Mouse (Mus musculus): ENCODE measurements around the gene Angptl4. TPM values are rescaled to one million over a fixed set of nuclear protein-coding genes. Genes with fewer than 3 reads are reported as not detected.

Gene Angptl4
- polyA plus RNA-seq, 1 experiment from 2014 or later: 15.5 TPM

DNA sequence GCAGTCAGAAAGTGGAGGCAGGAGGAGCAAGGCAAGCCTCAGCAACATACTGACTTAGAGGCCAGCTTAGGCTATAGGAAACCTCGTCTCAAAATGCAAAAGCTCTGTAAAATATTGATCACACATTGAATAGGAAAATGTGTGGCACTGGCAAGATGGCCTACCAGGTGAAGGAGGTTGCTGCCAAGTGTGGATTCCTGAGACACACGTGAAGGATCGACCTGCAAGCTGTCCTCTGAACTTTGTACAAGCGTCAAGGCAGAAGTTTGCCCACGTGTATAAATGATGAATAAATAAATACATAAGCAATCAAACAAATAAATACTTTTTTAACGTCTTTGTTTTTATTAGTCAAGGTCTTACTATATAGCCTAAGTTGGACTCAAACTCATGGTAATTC is 8.2 kb downstream of the Angptl4 start:
- Histone ChIP-seq H3K9ac (replicated peaks; ENCODE audit: low read depth, low read length) (no peak overlapping the region), H3K27ac (ENCODE audit: low read length) (no peak overlapping the region), H3K9me3 (ENCODE audit: control insufficient read depth, low read length) (no peaks in the 10 kb centered on the region), H3K4me2 (ENCODE audit: low read length) (no peak overlapping the region), H3K27me3 (replicated peaks; ENCODE audit: control insufficient read depth, insufficient read depth, low read length) (no peaks in the 10 kb centered on the region), H3K4me3 (replicated peaks; ENCODE audit: low read length) (no peak overlapping the region), H3K4me1 (replicated peaks; ENCODE audit: control insufficient read depth, insufficient read depth, low read length) (no peaks in the 10 kb centered on the region; the same call in 1 of the 2 replicates), H3K36me3 (ENCODE audit: control insufficient read depth, insufficient read depth) (no peaks in the 10 kb centered on the region)
- ATAC-seq: no peak
- 83% methylated on average over 6 of the region's 6 CpGs for WGBS

DNA sequence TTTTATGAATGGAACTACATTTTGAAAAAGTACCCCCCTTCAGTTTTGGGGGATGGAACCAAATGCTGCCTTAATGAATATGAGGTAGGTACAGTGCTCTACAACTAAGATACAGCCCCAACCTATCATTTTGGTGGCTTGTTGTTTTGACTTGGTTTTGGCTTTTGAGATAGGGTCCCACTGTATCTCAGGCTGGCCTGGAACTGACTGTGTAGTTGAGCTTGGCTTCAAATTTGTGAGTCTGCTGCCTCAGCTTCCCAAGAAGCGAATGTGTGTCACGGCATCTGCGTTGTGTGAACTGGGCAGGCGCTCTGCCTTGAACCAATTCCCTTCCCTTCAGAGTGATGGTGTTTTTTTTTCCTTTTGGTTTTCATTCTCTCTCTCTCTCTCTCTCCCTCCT is 10.0 kb downstream of the Angptl4 start:
- Histone ChIP-seq H3K4me3 (replicated peaks; ENCODE audit: low read length) (no peak overlapping the region), H3K36me3 (ENCODE audit: control insufficient read depth, insufficient read depth) (no peaks in the 10 kb centered on the region), H3K4me1 (replicated peaks; ENCODE audit: control insufficient read depth, insufficient read depth, low read length) (no peaks in the 10 kb centered on the region), H3K27ac (ENCODE audit: low read length) (no peak overlapping the region), H3K9ac (replicated peaks; ENCODE audit: low read depth, low read length) (no peak overlapping the region), H3K9me3 (ENCODE audit: control insufficient read depth, low read length) (no peaks in the 10 kb centered on the region), H3K27me3 (replicated peaks; ENCODE audit: control insufficient read depth, insufficient read depth, low read length) (no peaks in the 10 kb centered on the region), H3K4me2 (ENCODE audit: low read length) (no peak overlapping the region)
- 93% methylated on average over 4 of the region's 4 CpGs for WGBS
- no peak for ATAC-seq

DNA sequence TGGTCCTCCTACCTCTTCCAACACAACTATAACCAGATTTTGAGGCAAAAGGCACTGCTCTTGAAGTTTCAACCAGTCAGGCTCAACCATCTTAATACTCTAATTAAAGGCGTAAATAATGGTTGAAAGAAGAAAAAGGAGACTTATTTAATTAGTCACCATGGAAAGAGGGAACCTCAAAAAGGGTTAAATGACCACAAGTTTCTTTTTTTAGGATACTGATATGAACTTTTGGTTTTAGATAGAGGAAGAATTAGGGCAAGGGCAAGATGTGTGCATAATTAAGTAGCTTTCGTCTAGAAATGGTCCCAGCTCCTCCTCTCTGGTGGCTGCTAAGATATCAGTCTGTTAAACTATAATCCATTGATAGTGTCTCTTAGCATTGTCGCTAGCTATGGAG is 15.2 kb downstream of the Angptl4 start:
- no peaks in the 10 kb centered on the region for H3K27me3 ChIP-seq (replicated peaks; ENCODE audit: control insufficient read depth, insufficient read depth, low read length)
- no peaks in the 10 kb centered on the region for H3K9me3 ChIP-seq (ENCODE audit: control insufficient read depth, low read length)
- 78% methylated on average over 3 of the region's 3 CpGs for WGBS
- no peak overlapping the region for H3K4me2 ChIP-seq (ENCODE audit: low read length)
- H3K4me3 ChIP-seq (replicated peaks; ENCODE audit: low read length): no peak overlapping the region
- H3K27ac ChIP-seq (ENCODE audit: low read length): no peak overlapping the region
- no peak for ATAC-seq
- H3K9ac ChIP-seq (replicated peaks; ENCODE audit: low read depth, low read length): no peak overlapping the region
- no peaks in the 10 kb centered on the region for H3K36me3 ChIP-seq (ENCODE audit: control insufficient read depth, insufficient read depth)
- H3K4me1 ChIP-seq (replicated peaks; ENCODE audit: control insufficient read depth, insufficient read depth, low read length): no peaks in the 10 kb centered on the region

DNA sequence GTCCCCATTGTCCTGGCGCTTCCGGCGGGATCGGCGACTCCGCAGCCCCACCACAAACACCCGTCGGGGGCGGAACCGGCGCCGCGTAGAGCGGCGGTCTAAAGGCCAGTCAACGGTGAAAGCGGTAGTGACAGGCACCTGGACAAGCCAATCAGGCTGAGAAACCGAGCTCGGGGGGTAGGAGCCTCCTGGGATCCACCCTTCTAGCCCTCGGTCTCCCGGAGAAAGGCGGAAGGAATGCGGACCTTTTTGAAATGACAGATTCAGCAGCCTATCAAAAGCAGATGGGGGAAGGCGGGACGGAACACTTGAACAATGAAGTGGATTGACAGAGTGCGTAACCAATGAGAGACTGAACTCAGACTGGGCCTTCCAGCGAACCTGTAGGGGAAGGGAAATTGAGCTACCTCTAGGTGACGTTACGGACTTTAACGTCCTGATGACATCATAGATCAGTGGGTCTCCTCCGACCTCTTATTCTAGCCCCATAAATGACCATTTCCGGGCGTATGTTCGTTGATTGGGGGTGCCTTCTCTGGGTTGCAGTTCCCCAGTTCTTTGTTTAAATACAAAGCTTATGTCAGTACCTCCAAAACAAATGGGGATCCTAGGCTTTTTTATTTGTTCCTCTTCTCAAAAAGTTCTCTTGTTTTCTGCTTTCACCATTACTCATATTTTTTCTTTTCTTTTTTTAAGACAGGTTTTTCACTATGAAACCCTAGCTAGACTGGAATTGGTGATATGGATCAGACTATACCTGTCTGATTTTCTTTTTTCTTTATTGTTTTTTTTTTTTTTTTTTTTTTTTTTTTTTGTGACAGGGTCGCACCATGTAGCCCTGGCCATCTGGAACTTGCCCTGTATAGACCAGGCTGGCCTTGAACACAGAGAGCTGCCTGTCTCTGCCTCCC is 21.1 kb downstream of the Angptl4 start, which contains the start of gene Rab11b:
Gene Rab11b (minus strand): TSS at position 276 of the 911 bp plus-strand sequence.
- Histone ChIP-seq H3K4me2 (ENCODE audit: low read length) (peak within 1 kb of the TSS; percentile 90), H3K27ac (ENCODE audit: low read length) (peak within 1 kb of the TSS; percentile 99), H3K9ac (replicated peaks; ENCODE audit: low read depth, low read length) (peak within 1 kb of the TSS; percentile 96), H3K4me3 (replicated peaks; ENCODE audit: low read length) (peak within 1 kb of the TSS; percentile 86), H3K9me3 (ENCODE audit: control insufficient read depth, low read length) (no peaks in the 10 kb centered on the region), H3K36me3 (ENCODE audit: control insufficient read depth, insufficient read depth) (no peaks in the 10 kb centered on the region), H3K4me1 (replicated peaks; ENCODE audit: control insufficient read depth, insufficient read depth, low read length) (peaks cover 43% of the 10 kb centered on the region), H3K27me3 (replicated peaks; ENCODE audit: control insufficient read depth, insufficient read depth, low read length) (no peaks in the 10 kb centered on the region)
- ATAC-seq: peak; percentile 99
- WGBS: 3% methylated on average over 35 of the region's 35 CpGs

DNA sequence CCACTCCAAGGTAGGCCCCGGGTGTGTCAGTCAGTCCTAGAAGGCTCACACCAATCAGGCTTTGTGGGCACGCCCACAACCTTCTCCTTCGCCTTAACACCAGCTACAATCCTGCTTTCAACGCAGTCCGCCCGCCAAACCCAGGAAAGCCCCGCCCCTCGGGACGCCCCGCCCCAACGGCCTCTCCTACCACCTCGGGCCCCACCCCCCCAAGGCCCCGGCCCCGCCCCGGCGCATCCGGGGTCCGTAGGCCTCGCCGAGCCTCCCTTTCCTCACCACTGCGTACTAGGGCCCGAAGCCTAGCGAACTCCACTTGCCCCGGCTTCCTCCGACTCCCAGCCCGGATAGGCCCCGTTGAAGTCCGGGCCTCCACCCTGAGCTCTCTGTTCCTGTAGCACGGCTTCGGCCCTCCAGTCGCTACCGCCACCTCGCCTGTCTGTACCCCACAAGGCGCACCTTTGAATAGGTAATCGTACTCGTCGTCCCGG is 21.8 kb downstream of the Angptl4 start:
- under 1% methylated on average over 37 of the region's 38 CpGs for WGBS
- H3K27me3 ChIP-seq (replicated peaks; ENCODE audit: control insufficient read depth, insufficient read depth, low read length): no peaks in the 10 kb centered on the region
- no peaks in the 10 kb centered on the region for H3K9me3 ChIP-seq (ENCODE audit: control insufficient read depth, low read length)
- H3K4me1 ChIP-seq (replicated peaks; ENCODE audit: control insufficient read depth, insufficient read depth, low read length): peaks cover 47% of the 10 kb centered on the region
- H3K4me2 ChIP-seq (ENCODE audit: low read length): peak overlapping the region; percentile 90
- no peaks in the 10 kb centered on the region for H3K36me3 ChIP-seq (ENCODE audit: control insufficient read depth, insufficient read depth)
- H3K4me3 ChIP-seq (replicated peaks; ENCODE audit: low read length): peak overlapping the region; percentile 86
- ATAC-seq: peak; percentile 70
- H3K27ac ChIP-seq (ENCODE audit: low read length): peak overlapping the region; percentile 99
- peak overlapping the region; percentile 96 for H3K9ac ChIP-seq (replicated peaks; ENCODE audit: low read depth, low read length)

DNA sequence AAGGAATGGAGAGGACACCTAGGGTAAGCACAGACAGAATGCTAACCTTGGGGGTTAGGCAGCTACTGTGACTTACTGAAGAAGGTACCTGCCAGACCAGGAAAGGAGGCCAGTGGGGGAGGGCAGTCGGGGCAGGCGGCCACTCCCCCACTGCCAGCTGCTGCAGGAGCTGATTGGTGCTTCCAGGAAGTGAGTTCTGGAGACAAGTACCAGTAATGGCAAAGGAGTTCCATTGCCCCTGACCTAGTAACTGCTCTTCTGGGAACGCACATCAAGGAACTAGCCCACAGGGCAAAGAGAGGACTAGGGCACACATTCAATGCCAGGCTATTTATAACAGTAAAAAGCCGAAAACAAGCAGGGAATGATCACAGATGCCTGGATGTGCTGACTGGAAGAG is 24.4 kb downstream of the Angptl4 start:
- Histone ChIP-seq H3K4me2 (ENCODE audit: low read length) (no peak overlapping the region), H3K4me1 (replicated peaks; ENCODE audit: control insufficient read depth, insufficient read depth, low read length) (peaks cover 51% of the 10 kb centered on the region)

DNA sequence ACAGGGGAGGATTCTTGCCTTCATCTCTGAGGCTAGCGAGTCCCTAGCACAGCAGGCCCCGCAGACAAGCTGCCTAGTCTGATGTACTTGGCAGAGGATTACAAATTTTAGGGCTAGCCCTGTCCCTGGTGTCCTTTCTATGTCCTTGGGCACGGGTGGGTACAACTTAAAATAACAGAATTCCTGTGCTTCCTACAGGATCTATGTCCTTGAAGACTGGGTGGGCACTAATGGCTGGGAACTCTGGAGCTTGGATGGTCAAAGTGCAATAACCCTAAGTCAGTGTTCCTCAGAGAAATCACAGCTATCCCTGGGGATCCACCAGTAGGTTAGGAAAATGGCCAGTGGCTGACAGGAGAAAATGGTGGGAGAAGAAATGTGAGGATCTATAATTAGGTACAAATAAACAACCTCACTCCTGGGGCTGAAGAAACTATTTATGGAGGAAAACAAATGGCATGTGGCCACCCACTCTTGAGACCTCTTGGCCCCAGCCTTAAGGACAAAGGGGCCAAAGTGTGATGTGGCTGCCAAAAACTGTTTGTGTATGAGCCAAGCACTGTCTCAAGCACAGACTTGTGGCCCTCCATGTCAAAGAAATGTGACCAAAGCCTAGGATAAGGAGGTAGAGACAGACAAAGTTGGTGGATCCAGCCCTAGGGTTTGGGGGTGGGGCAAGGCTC is 25.4 kb downstream of the Angptl4 start:
- WGBS: 85% methylated on average over 3 of the region's 3 CpGs
- Histone ChIP-seq H3K4me2 (ENCODE audit: low read length) (no peak overlapping the region), H3K9me3 (ENCODE audit: control insufficient read depth, low read length) (no peaks in the 10 kb centered on the region), H3K27ac (ENCODE audit: low read length) (no peak overlapping the region), H3K27me3 (replicated peaks; ENCODE audit: control insufficient read depth, insufficient read depth, low read length) (no peaks in the 10 kb centered on the region), H3K4me1 (replicated peaks; ENCODE audit: control insufficient read depth, insufficient read depth, low read length) (peaks cover 51% of the 10 kb centered on the region), H3K4me3 (replicated peaks; ENCODE audit: low read length) (no peak overlapping the region), H3K36me3 (ENCODE audit: control insufficient read depth, insufficient read depth) (no peaks in the 10 kb centered on the region), H3K9ac (replicated peaks; ENCODE audit: low read depth, low read length) (no peak overlapping the region)
- no peak for ATAC-seq

More for the DNA sequence above, 24.4 kb downstream of the Angptl4 start:
- H3K36me3 ChIP-seq (ENCODE audit: control insufficient read depth, insufficient read depth): no peaks in the 10 kb centered on the region
- no peak for ATAC-seq
- no peak overlapping the region for H3K4me3 ChIP-seq (replicated peaks; ENCODE audit: low read length)
- H3K9me3 ChIP-seq (ENCODE audit: control insufficient read depth, low read length): no peaks in the 10 kb centered on the region
- no peaks in the 10 kb centered on the region for H3K27me3 ChIP-seq (replicated peaks; ENCODE audit: control insufficient read depth, insufficient read depth, low read length)
- no peak overlapping the region for H3K9ac ChIP-seq (replicated peaks; ENCODE audit: low read depth, low read length)
- WGBS: 72% methylated on average over 4 of the region's 4 CpGs
- H3K27ac ChIP-seq (ENCODE audit: low read length): no peak overlapping the region

DNA sequence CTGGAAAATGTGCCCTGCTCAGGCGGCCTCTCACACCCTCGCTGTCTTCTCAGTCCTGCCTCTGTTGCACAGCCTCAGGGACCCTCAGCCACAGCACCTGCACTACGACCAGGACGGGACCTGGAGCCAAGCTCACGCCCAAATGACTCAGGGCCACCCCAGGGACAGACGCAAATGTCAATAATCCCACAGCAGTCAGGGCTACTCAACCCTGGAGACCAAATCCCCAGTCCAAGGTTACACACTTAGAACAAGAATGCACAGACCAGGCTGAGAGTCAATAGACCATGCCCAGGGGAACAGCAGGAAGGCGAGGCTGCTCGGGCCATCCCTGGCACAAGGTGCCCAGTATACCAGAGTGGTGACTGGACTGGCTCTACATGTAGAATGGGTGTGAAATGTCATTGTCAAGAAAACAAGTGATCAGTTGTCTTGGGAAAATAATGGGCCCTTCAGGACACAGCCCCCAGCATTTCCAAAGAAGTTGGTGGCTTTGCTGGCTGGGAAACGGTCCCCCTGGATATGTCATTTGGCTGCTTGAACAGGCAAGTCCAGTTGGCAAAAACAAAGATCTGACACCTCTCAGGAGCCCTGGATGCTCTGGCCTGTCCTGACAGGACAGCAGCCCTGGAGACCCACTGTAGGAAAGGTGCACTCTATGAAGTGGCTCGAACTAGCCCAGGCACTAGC is 26.1 kb downstream of the Angptl4 start:
- no peak overlapping the region for H3K4me3 ChIP-seq (replicated peaks; ENCODE audit: low read length)

DNA sequence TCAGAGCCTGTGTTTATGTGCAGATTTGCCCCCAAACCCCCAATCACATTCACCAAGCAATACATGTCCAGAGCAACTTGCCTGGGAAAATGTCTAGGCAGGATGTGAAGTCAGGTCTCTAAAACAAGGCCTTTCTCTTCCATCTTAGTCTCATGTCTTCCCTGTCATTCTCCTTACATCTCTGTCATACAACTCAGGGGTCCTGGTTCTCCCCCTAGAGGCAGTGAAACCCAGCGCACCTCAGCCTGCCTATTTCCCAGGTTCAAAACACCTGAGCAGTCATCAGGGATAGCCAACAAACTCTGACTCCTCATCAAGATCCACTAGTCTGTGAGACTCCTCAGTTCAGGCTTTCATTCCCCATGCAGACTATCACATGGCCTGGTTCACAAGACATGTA is 27.0 kb downstream of the Angptl4 start:
- Histone ChIP-seq H3K36me3 (ENCODE audit: control insufficient read depth, insufficient read depth) (no peaks in the 10 kb centered on the region), H3K9ac (replicated peaks; ENCODE audit: low read depth, low read length) (no peak overlapping the region), H3K4me3 (replicated peaks; ENCODE audit: low read length) (no peak overlapping the region), H3K4me1 (replicated peaks; ENCODE audit: control insufficient read depth, insufficient read depth, low read length) (peaks cover 48% of the 10 kb centered on the region), H3K9me3 (ENCODE audit: control insufficient read depth, low read length) (no peaks in the 10 kb centered on the region), H3K27ac (ENCODE audit: low read length) (no peak overlapping the region), H3K4me2 (ENCODE audit: low read length) (no peak overlapping the region), H3K27me3 (replicated peaks; ENCODE audit: control insufficient read depth, insufficient read depth, low read length) (no peaks in the 10 kb centered on the region)
- WGBS: 65% methylated on average over 1 of the region's 1 CpGs
- no peak for ATAC-seq

More for the DNA sequence above, 26.1 kb downstream of the Angptl4 start:
- no peaks in the 10 kb centered on the region for H3K36me3 ChIP-seq (ENCODE audit: control insufficient read depth, insufficient read depth)
- 85% methylated on average over 10 of the region's 10 CpGs for WGBS
- ATAC-seq: no peak
- H3K27me3 ChIP-seq (replicated peaks; ENCODE audit: control insufficient read depth, insufficient read depth, low read length): no peaks in the 10 kb centered on the region
- H3K4me1 ChIP-seq (replicated peaks; ENCODE audit: control insufficient read depth, insufficient read depth, low read length): peaks cover 48% of the 10 kb centered on the region
- no peaks in the 10 kb centered on the region for H3K9me3 ChIP-seq (ENCODE audit: control insufficient read depth, low read length)
- no peak overlapping the region for H3K4me2 ChIP-seq (ENCODE audit: low read length)
- H3K9ac ChIP-seq (replicated peaks; ENCODE audit: low read depth, low read length): no peak overlapping the region
- H3K27ac ChIP-seq (ENCODE audit: low read length): no peak overlapping the region
